Mouse (Mus musculus): ENCODE results near the gene Cfap58. TPM values are rescaled to one million over a fixed set of nuclear protein-coding genes. Genes with fewer than 3 reads are reported as not detected.

The Cfap58 gene
- total and polyA plus RNA-seq, 2 experiments from 2014 or later = 0.04 TPM; not detected in 1

- WGBS = 85% methylated on average over 4 of the region's 4 CpGs
- ATAC-seq (ENCODE audit: insufficient read depth, low read depth) (no peak), DNase-seq (ENCODE audit: low spot score) (no peak)
- no peak overlapping the region for H3K9ac ChIP-seq (replicated peaks; ENCODE audit: low read depth, low read length)
- no peak overlapping the region for H3K27ac ChIP-seq (ENCODE audit: low read depth)
- H3K4me2 ChIP-seq (ENCODE audit: low read depth, low read length) = no peak overlapping the region
- H3K9me3 ChIP-seq (replicated peaks; ENCODE audit: control insufficient read depth, low read length) = no peaks in the 10 kb centered on the region
- H3K4me3 ChIP-seq (ENCODE audit: low read depth, low read length) = no peak overlapping the region
- TF ChIP-seq EP300 (IDR thresholded peaks at IDR 0.05; ENCODE audit: low read depth) = no peak
- TF ChIP-seq CTCF (IDR thresholded peaks at IDR 0.05; ENCODE audit: low read depth) = no peak
- H3K27me3 ChIP-seq (ENCODE audit: control insufficient read depth, insufficient read depth, low read length) = no peaks in the 10 kb centered on the region
- no peaks in the 10 kb centered on the region for H3K4me1 ChIP-seq (ENCODE audit: control insufficient read depth, insufficient read depth)
- H3K36me3 ChIP-seq (replicated peaks; ENCODE audit: control insufficient read depth, insufficient read depth, low read length) = no peaks in the 10 kb centered on the region
Measured at GRCm38 (mm10) chr19:48081456-48081855, 144.0 kb downstream of the Cfap58 start.

Small RNAs within 50 kb of the gene (microRNA-seq; reads per million reads assigned to microRNA genes)
- not detected for gene Gm22240

Other genes with a start within 250 kb of the Cfap58 start
- 2.0 TPM in 1 of 2 replicates, not detected in the other for gene Col17a1, start 245.6 kb upstream of the Cfap58 start, total RNA-seq (2014; rRNA removed; ENCODE audit: low replicate concordance)
- 0.26 and 0.27 TPM in 2 replicates for gene Col17a1, start 245.6 kb upstream of the Cfap58 start, polyA plus RNA-seq (2015; fragmentation: Nextera tagmentation; extraction: Ambion mirVana)
- 61.9 and 62.1 TPM in 2 replicates for gene Sfr1, start 206.0 kb upstream of the Cfap58 start, total RNA-seq (2014; rRNA removed; ENCODE audit: low replicate concordance)
- gene Sfr1, start 206.0 kb upstream of the Cfap58 start, polyA plus RNA-seq (2015; fragmentation: Nextera tagmentation; extraction: Ambion mirVana) = 151 and 175 TPM in 2 replicates
- 136 and 146 TPM in 2 replicates for gene Gsto1, start 82.7 kb upstream of the Cfap58 start, total RNA-seq (2014; rRNA removed; ENCODE audit: low replicate concordance)
- gene Gsto1, start 82.7 kb upstream of the Cfap58 start, polyA plus RNA-seq (2015; fragmentation: Nextera tagmentation; extraction: Ambion mirVana) = 127 and 140 TPM in 2 replicates
- 11.4 TPM in 1 of 2 replicates, not detected in the other for gene Gsto2, start 72.1 kb upstream of the Cfap58 start, total RNA-seq (2014; rRNA removed; ENCODE audit: low replicate concordance)
- 1.7 and 2.1 TPM in 2 replicates for gene Gsto2, start 72.1 kb upstream of the Cfap58 start, polyA plus RNA-seq (2015; fragmentation: Nextera tagmentation; extraction: Ambion mirVana)
- 0.08 TPM in 1 of 2 replicates, not detected in the other for gene Cfap43, start 18.4 kb upstream of the Cfap58 start, total RNA-seq (2014; rRNA removed; ENCODE audit: low replicate concordance)
- 0.15 and 0.43 TPM in 2 replicates for gene Cfap43, start 18.4 kb upstream of the Cfap58 start, polyA plus RNA-seq (2015; fragmentation: Nextera tagmentation; extraction: Ambion mirVana)
- gene Itprip, start 18.4 kb upstream of the Cfap58 start, total RNA-seq (2014; rRNA removed; ENCODE audit: low replicate concordance) = 27.2 and 30.1 TPM in 2 replicates
- 9.5 and 10.5 TPM in 2 replicates for gene Itprip, start 18.4 kb upstream of the Cfap58 start, polyA plus RNA-seq (2015; fragmentation: Nextera tagmentation; extraction: Ambion mirVana)